ENCODE assay signal across 11 mouse cellular contexts in genomic region chr10:111583744-111584152, GRCm38 (mm10).
DNase-seq lines count a peak whose midpoint lies in the region; TF ChIP-seq lines count a peak whose summit lies in the region.
"Had no signal": no experiment of that assay in that cellular context is flagged by ENCODE, and none has a peak within 500 bp of the region (broad histone marks: within the 10 kb centered on the region; RNA-seq: fewer than 3 reads in every experiment).

No protein-coding gene starts in this region.

- H3K36me3 ChIP-seq in liver, adult 2 months (ENCODE audit: control insufficient read depth, insufficient read depth, low read length): no peaks in the 10 kb centered on the region
- H3K36me3 ChIP-seq: limb, embryonic 12.5 days had no signal

- H3K4me3 ChIP-seq in liver, adult 2 months (ENCODE audit: insufficient read depth, low read depth, low read length): no peak overlapping the region
- H3K4me3 ChIP-seq: limb, embryonic 12.5 days had no signal

- H3K27ac ChIP-seq in liver, adult 2 months (replicated peaks; ENCODE audit: insufficient read depth, low read depth, low read length): peak overlapping the region; percentile 93
- H3K27ac ChIP-seq: limb, embryonic 12.5 days had no signal

- H3K27me3 ChIP-seq in liver, adult 2 months (ENCODE audit: control insufficient read depth, insufficient read depth, low read length): no peaks in the 10 kb centered on the region
- H3K27me3 ChIP-seq: limb, embryonic 12.5 days had no signal

- TF ChIP-seq POLR2A in liver, adult 2 months (IDR thresholded peaks at IDR 0.05; ENCODE audit: extremely low read depth, insufficient read depth, low read length): no peak

- no peak overlapping the region for H3K9ac ChIP-seq in liver, adult 2 months (ENCODE audit: low read depth, low read length)
- H3K9ac ChIP-seq: limb, embryonic 12.5 days had no signal

- no peak for TF ChIP-seq CTCF in liver, adult 2 months (IDR thresholded peaks at IDR 0.05; ENCODE audit: low read depth, low read length)

- no peaks in the 10 kb centered on the region for H3K79me2 ChIP-seq in liver, adult 2 months (ENCODE audit: control insufficient read depth, insufficient read depth, low read length)

- 93% methylated on average over 5 of the region's 5 CpGs for WGBS in liver, adult 2 months

- peak; percentile 84 for DNase-seq in heart, adult 11 months
- DNase-seq in heart, adult 8-10 months (ENCODE audit: low spot score): no peak
- peak; percentile 86 for DNase-seq in 416B (ENCODE audit: low read depth)
- peak; percentile 76 for DNase-seq in R1 (ENCODE audit: low read depth, low spot score)
- no peak for DNase-seq in liver, adult 2 months (ENCODE audit: extremely low read depth, low read depth, low spot score)
- no peak for DNase-seq in left cerebral cortex, adult 9 months (ENCODE audit: low spot score in 2 of 2)
- DNase-seq in left cerebral cortex, adult 18-20 months (ENCODE audit: low spot score in 2 of 2): no peak
- no peak for DNase-seq in lung, postnatal 25 days (ENCODE audit: low spot score)
- DNase-seq: cerebellum, adult 11-12 months; gastrocnemius, postnatal 14 days had no signal

- H3K4me1 ChIP-seq in liver, adult 2 months (ENCODE audit: control insufficient read depth, insufficient read depth, low read length): peaks cover 38% of the 10 kb centered on the region
- H3K4me1 ChIP-seq: limb, embryonic 12.5 days had no signal

Comparison
In these comparisons a context has a peak if more than half of its experiments do, and no peak if none do; other contexts are left out.
1. DNase-seq: peak in heart, adult 11 months (single experiment), 416B (single experiment) and R1 (single experiment); none in heart, adult 8-10 months (single experiment), liver, adult 2 months (single experiment), left cerebral cortex, adult 9 months (0 of 2), left cerebral cortex, adult 18-20 months (0 of 2) and lung, postnatal 25 days (single experiment).